Comparison of ENCODE assay signal across 9 mouse cellular contexts in the genomic region with DNA sequence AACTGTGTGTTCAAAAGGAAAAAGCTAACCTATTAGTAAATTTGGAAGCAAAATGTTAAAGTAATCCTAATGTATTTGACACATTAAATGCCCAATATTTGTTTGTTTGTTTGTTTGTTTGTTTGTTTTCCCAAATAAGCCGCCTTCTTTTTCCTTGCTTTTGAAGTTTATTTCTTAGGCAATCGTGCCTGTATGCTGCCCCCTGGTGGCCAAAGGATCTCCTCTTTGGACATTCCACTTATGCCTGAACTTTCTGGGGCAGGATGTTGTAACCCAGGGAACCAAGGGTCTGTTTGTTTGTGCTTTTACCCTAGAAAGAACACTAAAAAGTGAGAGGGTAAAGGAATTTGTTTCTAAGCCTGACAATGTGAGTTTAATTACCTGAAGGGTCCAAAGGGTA. TPM values are rescaled to one million over a fixed set of nuclear protein-coding genes. Genes with fewer than 3 reads are reported as not detected.
A peak's percentile ranks its signal among the peaks of the same experiment; 100 is the strongest.
DNase-seq lines count a peak whose midpoint lies in the region; ATAC-seq and TF ChIP-seq lines count a peak whose summit lies in the region.
"Had no signal": no experiment of that assay in that cellular context is flagged by ENCODE, and none has a peak within 500 bp of the region (broad histone marks: within the 10 kb centered on the region; RNA-seq: fewer than 3 reads in every experiment).

No protein-coding gene starts in this region.

- no peaks in the 10 kb centered on the region for H3K36me3 ChIP-seq in hindbrain, embryonic 14.5 days (replicated peaks; ENCODE audit: control insufficient read depth, insufficient read depth)
- no peaks in the 10 kb centered on the region for H3K36me3 ChIP-seq in hindbrain, embryonic 13.5 days
- no peaks in the 10 kb centered on the region for H3K36me3 ChIP-seq in thymus, adult 2 months (ENCODE audit: control insufficient read depth, insufficient read depth, low read length)
- H3K36me3 ChIP-seq: midbrain, embryonic 12.5 days had no signal

- H3K4me3 ChIP-seq in hindbrain, embryonic 14.5 days (replicated peaks; ENCODE audit: low read length): no peak overlapping the region
- H3K4me3 ChIP-seq in hindbrain, embryonic 13.5 days: no peak overlapping the region
- no peak overlapping the region for H3K4me3 ChIP-seq in thymus, adult 2 months (ENCODE audit: control insufficient read depth, insufficient read depth, low read length)
- H3K4me3 ChIP-seq: midbrain, embryonic 12.5 days had no signal

- TF ChIP-seq CTCF in thymus, adult 2 months (IDR thresholded peaks at IDR 0.05; ENCODE audit: borderline replicate concordance, control insufficient read depth, extremely low read depth, insufficient read depth, low read length, poor library complexity): no peak

- WGBS in hindbrain, embryonic 14.5 days: 16% methylated on average over 2 of the region's 2 CpGs
- 18% methylated on average over 2 of the region's 2 CpGs for WGBS in hindbrain, embryonic 13.5 days
- whole genome bisulfite sequencing in thymus, adult 2 months: 17% methylated on average over 2 of the region's 2 CpGs

- H3K27ac ChIP-seq in hindbrain, embryonic 14.5 days: no peak overlapping the region
- no peak overlapping the region for H3K27ac ChIP-seq in hindbrain, embryonic 13.5 days
- no peak overlapping the region for H3K27ac ChIP-seq in thymus, adult 2 months (ENCODE audit: control insufficient read depth, insufficient read depth, low read length)
- H3K27ac ChIP-seq: midbrain, embryonic 12.5 days had no signal

- 0 out of 2 replicates have a peak, but pooled peaks cover 4% of the 10 kb centered on the region for H3K9me3 ChIP-seq in hindbrain, embryonic 14.5 days (ENCODE audit: control insufficient read depth, low read length)
- no peaks in the 10 kb centered on the region for H3K9me3 ChIP-seq in hindbrain, embryonic 13.5 days

- no peak overlapping the region for H3K9ac ChIP-seq in hindbrain, embryonic 14.5 days
- no peak overlapping the region for H3K9ac ChIP-seq in hindbrain, embryonic 13.5 days
- H3K9ac ChIP-seq: midbrain, embryonic 12.5 days had no signal

- no peaks in the 10 kb centered on the region; the same call in 1 of the 2 replicates for H3K27me3 ChIP-seq in hindbrain, embryonic 14.5 days (ENCODE audit: control insufficient read depth, insufficient read depth, low read length)
- H3K27me3 ChIP-seq in hindbrain, embryonic 13.5 days: 0 out of 2 replicates have a peak, but pooled peaks cover 12% of the 10 kb centered on the region
- no peaks in the 10 kb centered on the region for H3K27me3 ChIP-seq in thymus, adult 2 months (ENCODE audit: control insufficient read depth, insufficient read depth, low read length)

- H3K4me2 ChIP-seq in hindbrain, embryonic 14.5 days (replicated peaks): no peak overlapping the region
- no peak overlapping the region for H3K4me2 ChIP-seq in hindbrain, embryonic 13.5 days
- H3K4me2 ChIP-seq: midbrain, embryonic 12.5 days had no signal

- peak; percentile 87 for DNase-seq in hindbrain, embryonic 14.5 days (ENCODE audit: low spot score)
- DNase-seq in cerebellum, postnatal 25 days: peak; percentile 75 to 92
- DNase-seq in heart, postnatal 36 days: peak; percentile 80 to 90
- peak; percentile 88 for DNase-seq in left cerebral cortex, postnatal 4 days
- DNase-seq in ovary, postnatal 10 days (ENCODE audit: low spot score): peak; percentile 72
- DNase-seq in thymus, adult 2 months: peak; percentile 77

- intact Hi-C loops in heart, postnatal 36 days (cut with DNase I): loop anchor here (2.0 kb wide), 3 partner anchors 140 to 676 kb away; a partner anchor contains a TSS
- intact Hi-C loops in left cerebral cortex, postnatal 4 days (cut with DNase I): no loop called here

- TF ChIP-seq POLR2A in thymus, adult 2 months (IDR thresholded peaks at IDR 0.05; ENCODE audit: control insufficient read depth, extremely low read depth, insufficient read depth, low read length, poor library complexity): no peak

- no peaks in the 10 kb centered on the region for H3K4me1 ChIP-seq in hindbrain, embryonic 14.5 days (replicated peaks; ENCODE audit: control insufficient read depth, insufficient read depth, low read length)
- H3K4me1 ChIP-seq in hindbrain, embryonic 13.5 days (replicated peaks): peaks cover 5% of the 10 kb centered on the region
- H3K4me1 ChIP-seq in thymus, adult 2 months (replicated peaks; ENCODE audit: control insufficient read depth, insufficient read depth, low read length): peaks cover 5% of the 10 kb centered on the region

- ATAC-seq in hindbrain, embryonic 14.5 days (ENCODE audit: low FRiP score): no peak
- ATAC-seq in hindbrain, embryonic 13.5 days (ENCODE audit: low FRiP score): no peak
- ATAC-seq in activated CD4-positive, CD25-positive, alpha-beta regulatory T cell, adult 4 months: peak; percentile 46

RNA-seq across cellular contexts. Expression of a gene that starts 17.8 kb away (rescaled TPM):
- polyA plus RNA-seq in hindbrain, embryonic 14.5 days (2014; fragmentation: Nextera tagmentation; extraction: Ambion mirVana): 8.0 and 8.3 TPM in 2 replicates
- polyA plus RNA-seq in hindbrain, embryonic 13.5 days (2015; fragmentation: Nextera tagmentation; extraction: Ambion mirVana): 5.6 and 6.2 TPM in 2 replicates
- 1 to 10 TPM; 5.3 to 8.6 TPM for polyA plus RNA-seq in activated CD4-positive, CD25-positive, alpha-beta regulatory T cell, adult 4 months (2017; shearing (Covaris generic))
- total RNA-seq in heart, postnatal 36 days (2021): 1 to 10 TPM; 6.5 to 6.8 TPM
- total RNA-seq in left cerebral cortex, postnatal 4 days (2021): 10 to 100 TPM; 25.3 to 26.1 TPM
- 4.2 and 5.4 TPM in 2 replicates for polyA plus RNA-seq in thymus, adult 2 months (2012; rRNA removed)

RNA-seq across cellular contexts. Expression of a gene that starts 20.6 kb away (rescaled TPM):
- 32.0 and 34.6 TPM in 2 replicates for polyA plus RNA-seq in hindbrain, embryonic 14.5 days (2014; fragmentation: Nextera tagmentation; extraction: Ambion mirVana)
- 41.0 and 41.4 TPM in 2 replicates for polyA plus RNA-seq in hindbrain, embryonic 13.5 days (2015; fragmentation: Nextera tagmentation; extraction: Ambion mirVana)
- 10 to 100 TPM; 12.3 to 13.8 TPM for polyA plus RNA-seq in activated CD4-positive, CD25-positive, alpha-beta regulatory T cell, adult 4 months (2017; shearing (Covaris generic))
- 1 to 10 TPM; 9.8 TPM for total RNA-seq in heart, postnatal 36 days (2021)
- total RNA-seq in left cerebral cortex, postnatal 4 days (2021): 10 to 100 TPM; 15.7 to 19.8 TPM
- polyA plus RNA-seq in thymus, adult 2 months (2012; rRNA removed): 31.0 and 36.3 TPM in 2 replicates
